Mouse (Mus musculus): ENCODE measurements at regions not wholly inside any gene's neighbourhood (a gene's known extent, or its start where the extent isn't known, plus 50 kb on each side); places are given as distances from the start of the nearest gene placed in this dataset.

DNA sequence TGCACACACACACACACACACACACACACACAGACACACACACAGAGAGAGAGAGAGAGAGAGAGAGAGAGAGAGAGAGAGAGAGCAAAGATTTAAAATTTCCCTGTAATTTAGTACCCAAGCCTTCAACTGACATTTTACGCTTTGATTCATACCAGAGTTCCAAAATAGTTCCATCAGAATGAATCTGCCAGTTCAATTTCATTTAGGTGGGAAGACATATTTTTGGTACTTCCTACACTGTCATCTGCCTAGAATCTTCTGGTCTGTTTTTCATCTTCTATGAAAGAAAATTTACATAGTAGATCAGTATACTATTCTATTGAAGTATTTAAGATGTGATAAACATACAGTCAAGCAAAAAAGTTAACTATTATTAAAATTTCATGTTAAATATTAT lies 1177.4 kb downstream of the Zpld1 start:
- CTCF ChIA-PET = no interaction called here

DNA sequence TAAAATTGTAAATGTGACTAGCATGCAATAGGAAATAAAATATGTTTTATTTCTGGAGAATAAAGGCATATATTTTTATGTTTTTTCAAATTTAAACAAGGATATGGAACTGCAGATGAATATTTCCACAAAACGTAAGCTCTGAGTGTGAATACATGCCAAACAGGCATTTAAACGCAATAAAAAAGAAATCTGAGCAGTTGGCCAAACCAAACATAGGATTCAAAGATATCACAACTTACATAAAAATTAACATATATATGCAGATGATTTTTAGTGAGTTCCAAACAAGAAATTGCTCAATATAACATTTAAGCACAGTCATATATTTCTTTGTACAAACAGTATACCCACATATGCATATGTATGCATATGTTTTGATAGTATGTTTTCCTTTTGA lies 1199.1 kb downstream of the Zpld1 start:
- CTCF ChIA-PET = no interaction called here

DNA sequence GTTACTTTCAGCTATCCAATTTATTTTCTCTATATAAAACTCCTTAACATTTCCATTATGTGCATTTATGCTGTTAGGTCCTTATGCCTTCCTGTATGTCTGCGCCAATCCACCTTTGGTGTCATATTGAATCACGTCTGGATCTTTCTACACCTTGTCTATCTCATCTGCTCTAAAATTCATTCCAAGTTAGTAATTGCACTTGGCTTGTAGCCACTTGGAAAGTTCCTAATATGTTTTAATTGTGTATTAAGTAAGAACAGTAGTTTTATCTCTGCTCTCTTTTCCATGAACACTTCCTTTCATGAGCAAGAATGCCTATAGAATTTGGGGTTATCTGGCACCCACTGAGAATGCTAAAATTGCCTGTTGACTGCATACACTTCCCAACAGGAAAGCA lies 1205.6 kb downstream of the Zpld1 start:
- CTCF ChIA-PET = no interaction called here

DNA sequence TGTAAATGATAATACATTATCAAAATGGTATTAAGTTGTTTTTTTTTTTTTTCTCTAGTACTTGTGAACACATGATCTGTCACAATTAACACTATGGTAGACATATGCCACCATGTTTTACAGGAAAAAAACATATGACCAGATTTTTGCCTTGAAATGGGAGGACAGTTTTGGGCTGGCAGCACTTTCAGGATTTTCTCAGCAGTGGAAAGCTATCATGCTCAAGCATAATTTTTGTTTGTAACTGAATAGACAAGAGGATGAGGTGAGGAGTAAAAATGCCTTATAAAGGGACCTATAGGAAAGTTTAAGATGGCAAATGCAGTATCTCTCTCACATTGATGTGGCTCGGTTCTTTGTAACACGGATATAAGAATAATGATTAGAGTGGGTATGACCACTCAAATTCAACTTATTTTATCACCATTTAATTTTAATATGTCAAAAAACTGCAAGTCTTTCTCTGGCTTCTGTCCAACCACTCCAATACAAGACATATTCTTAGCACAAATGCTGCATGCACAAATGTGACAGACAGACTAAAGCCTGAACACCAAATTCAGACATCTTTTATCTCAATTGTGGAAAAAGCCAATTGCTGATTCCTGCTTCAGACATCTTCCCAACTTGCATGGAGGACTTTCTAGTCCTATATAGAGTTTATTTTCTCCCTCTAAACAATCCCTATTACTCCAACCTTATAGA lies 1206.6 kb downstream of the Zpld1 start:
- CTCF ChIA-PET = no interaction called here

DNA sequence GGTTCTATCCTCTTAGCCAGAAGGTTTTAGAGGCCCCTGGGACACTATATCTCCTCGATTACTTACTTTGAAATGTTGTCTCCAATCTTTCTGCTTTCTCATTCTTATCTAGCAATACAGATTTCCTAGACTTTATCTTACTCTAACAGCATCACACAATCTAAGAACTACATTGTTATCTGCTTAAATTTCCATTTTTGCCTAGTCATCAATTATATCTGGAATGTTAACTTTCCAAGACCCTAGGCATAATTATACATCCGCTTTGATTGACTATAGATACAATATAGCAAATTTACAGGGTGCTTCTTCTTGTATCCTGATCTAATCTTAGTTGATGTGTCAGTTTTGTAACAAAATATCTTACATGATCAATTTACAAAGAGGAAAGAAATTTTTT lies 1217.3 kb downstream of the Zpld1 start:
- CTCF ChIA-PET = no interaction called here

DNA sequence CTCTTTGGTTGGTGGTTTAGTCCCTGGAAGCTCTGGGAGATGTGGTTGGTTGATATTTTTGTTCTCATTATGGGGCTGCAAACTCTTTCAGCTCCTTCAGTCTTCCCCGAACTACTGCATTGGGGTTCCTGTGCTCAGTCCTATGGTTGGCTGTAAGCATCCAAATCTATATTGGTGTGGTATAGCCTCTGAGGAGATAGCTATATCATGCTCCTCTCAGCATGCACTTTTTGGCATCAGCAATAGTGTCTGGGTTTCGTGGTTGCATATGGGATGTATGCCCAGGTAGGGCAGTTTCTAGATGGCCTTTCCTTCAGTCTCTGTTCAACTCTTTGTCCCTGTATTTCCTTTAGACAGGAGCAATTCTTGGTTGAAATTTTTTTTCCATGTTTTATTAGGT lies 1250.0 kb downstream of the Zpld1 start:
- CTCF ChIA-PET = no interaction called here

DNA sequence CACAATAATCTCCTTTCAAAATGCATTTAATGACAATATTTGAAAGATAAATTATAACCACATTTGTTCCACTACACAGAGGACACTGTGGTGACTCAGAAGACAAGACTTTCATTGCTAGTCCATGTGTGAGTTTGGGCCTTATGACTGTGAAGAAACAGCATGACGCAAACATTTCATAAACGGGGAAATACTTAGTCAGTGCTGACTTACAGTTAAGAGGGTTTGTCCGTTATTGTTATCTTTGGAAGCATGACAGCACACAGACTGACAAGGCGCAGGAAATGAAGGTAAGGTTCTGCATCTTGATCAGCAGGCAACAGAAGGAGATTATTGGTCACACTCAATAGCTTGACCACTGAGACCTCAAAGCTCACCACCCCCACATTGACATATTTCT lies 1255.8 kb downstream of the Zpld1 start:
- CTCF ChIA-PET = no interaction called here

DNA sequence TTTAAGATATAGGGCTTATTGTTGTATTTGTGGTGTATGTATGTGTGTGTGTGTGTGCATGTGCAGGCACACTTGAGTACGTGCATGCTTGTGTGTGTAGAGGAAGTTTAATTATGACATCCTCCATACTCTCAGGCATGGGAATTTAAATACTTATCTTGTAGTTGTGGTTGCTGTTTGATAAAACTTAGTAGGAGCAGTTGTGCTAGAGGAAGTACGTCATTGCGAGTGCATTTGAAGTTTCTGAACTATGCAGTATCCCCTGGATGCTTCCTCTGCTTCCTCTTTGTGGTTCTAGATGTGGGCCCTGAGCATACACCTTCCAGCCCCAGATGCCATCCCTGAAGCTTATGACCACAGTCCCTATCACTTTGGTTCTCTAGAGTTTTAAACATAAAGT lies 1281.5 kb downstream of the Zpld1 start:
- CTCF ChIA-PET = no interaction called here

DNA sequence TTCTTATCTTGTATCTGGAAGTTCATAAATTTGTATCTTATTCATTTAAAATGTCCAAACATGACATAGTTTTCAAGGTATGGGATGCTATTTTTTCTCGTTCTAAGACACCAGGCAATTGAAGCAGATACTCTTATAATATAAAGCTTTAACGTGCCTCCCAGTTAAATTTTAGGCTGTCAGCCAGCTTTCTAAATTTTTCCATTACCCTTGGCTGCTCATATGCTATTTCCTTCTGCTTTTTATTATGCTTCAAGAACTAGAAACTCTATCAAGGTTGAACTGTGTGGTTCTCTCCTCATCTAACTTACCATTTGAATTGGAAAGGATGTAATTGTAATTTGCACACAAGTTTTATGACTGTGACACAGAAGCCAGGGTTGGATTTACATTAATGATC lies 1324.1 kb downstream of the Zpld1 start:
- CTCF ChIA-PET = no interaction called here

DNA sequence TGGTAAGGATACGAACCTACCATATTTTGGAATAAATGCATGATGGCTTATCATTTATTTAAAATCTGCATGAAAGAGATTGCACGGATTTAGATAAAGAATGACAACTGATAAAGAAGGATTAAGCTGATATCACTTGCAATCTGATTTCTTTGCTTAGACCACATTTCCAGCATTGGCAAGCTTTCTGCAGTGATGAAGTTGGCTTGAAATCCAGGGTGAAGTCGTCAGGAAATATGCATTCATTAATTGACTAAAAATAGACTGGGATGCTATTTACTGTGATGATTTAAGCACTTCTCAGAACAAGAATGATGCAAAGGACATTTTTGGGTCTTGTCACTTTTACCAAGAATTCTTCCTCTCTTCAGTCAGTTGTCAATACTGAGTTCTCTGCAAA lies 1341.1 kb downstream of the Zpld1 start:
- CTCF ChIA-PET = no interaction called here

DNA sequence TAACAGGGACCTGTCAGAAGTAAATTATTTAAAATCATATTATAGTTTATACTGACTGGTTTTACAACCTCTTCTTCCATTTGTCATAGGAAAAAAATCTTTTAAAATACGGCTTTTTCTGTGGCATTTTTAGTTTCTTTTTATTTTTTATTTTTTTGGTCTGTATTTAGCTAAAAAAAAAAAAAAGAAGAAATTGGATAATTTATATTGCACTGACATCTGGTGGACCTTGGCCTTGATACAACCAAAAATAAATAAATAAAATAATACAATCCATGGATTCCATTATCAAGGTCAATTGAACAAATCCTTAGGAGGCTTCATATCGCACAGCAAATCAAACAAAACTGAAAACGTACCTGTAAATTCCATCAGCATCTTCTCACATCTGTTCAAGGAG lies 1352.5 kb downstream of the Zpld1 start:
- CTCF ChIA-PET = no interaction called here

DNA sequence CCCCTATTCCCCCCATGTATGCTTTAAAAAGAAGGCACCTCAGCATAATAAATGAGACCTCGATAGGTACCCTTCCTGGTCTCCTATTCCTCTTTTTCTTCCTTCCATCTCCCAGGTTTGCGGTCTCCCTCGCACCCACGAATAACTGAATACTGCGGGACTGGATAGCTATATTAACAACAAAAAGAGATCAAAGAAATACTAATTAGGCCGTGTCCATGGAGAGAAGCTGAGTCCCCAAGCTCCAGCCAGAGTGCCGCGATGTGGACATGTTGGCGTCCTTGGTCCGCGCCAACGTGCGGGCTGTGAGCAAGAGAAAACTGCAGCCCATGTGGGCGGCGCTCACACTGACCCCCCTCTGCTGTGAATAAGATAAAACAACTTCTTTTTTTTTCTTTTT lies 1382.0 kb downstream of the Zpld1 start:
- CTCF ChIA-PET = no interaction called here

DNA sequence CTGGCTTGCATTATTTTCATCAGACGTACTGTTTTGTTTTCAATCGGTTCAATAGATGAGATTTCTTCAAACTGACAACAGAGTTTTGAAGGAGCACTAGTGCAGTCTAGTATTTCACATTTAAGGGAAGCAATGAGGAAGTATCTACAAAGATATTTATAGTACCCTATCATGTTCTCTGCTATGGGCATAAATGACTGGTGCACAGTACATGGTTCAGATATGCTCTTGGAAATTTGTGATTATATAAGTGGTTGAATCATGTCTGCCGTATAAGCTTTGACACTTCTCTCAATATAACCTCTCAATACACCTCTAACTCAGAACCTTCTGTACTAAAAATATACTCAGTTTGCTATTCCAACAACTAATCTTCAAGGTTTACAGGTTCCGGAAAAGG lies 1390.7 kb downstream of the Zpld1 start:
- CTCF ChIA-PET = no interaction called here

DNA sequence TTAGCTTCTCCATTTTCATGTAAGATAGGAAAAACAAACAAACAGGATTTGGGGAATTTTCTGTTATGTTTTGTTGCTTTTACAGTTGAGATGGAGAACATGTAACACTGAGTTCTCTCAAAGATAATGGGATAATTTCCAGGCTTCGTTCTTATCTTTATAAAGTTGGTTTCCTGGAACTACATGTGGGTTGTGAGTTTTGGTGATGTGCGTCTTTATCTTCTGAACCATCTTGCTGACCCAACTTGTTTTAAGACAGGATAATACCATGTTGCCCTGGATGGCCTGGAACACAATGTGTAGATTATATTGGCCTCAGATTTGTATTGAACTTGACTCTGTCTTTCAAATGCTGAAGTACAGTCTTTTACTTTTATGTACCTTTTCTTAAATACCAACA lies 1394.0 kb downstream of the Zpld1 start:
- CTCF ChIA-PET = interaction anchor here (0.7 kb wide), 1 partner anchor 933 kb away, joined by 3 read pairs; no protein-coding TSS in a partner anchor

DNA sequence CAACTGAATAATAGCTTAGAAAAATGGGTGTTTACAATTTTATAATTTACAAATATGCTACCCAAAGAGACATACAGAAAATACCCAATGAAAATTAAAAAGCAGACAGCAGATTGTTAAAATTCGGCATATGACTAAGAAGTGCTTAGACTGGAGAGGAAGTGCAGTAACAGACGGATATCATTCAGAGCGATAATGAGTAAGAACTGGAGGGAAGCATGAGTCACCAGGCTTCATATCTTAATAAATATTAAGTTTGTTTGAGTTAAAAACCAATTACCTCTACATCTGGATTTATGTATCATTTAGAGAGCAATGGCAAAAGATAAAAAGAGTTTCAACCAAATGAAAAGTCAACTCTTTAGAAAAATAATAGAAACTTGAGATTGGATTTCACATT lies 1413.5 kb upstream of the Alcam start:
- CTCF ChIA-PET = no interaction called here

DNA sequence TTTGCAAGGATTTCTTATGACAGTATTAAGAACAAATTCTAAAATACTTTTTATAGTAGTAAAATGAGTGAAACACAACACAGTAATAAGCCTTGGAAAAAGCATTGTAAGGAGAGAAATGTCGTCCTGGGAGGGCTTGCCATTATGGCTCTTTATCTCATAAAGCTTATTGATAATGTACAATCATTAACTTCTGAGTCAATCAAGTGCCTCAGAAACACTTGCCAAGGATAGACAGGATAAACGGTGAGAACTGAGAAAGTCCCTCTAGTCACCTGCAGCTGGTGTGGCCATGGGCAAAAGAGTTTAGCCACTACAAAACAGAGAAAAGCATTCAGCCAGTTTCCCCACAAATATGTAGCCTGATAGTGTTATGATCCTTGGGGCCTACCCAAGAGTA lies 1386.8 kb upstream of the Alcam start:
- CTCF ChIA-PET = no interaction called here
